Mouse (Mus musculus) bone marrow macrophage, adult 2 months (primary cell): Measurements from ENCODE around the gene Chchd4.

ENCODE experiments used
- CTCF ChIP-seq: IDR thresholded peaks from 2 replicates; pipeline ENCODE4 v1.5.1; 2012; ENCODE audit warnings: low read depth, mild to moderate bottlenecking, low read length, moderate library complexity
- POLR2A ChIP-seq: IDR thresholded peaks from 2 replicates; pipeline ENCODE4 v1.6.1; 2012; ENCODE audit warnings: mild to moderate bottlenecking, low read depth, low read length, borderline replicate concordance

GRCm38 (mm10) chr6:91508041-91508440, 34.7 kb upstream of the Chchd4 start:
- TF ChIP-seq POLR2A, result no peak
- no peak for TF ChIP-seq CTCF
